Mouse (Mus musculus) forelimb bud, embryonic 11.5 days (tissue): ENCODE measurements around the gene Kremen1.

Experiments
- DNase-seq: peaks from one replicate; pipeline ENCODE4 v3.0.0-alpha.2; 2012; ENCODE audit warnings: low read depth, low spot score

Kremen1 gene

GRCm38 (mm10) chr11:5261508-5262392 is at the start of gene Kremen1:
TSS of gene Kremen1 (minus strand) at chr11:5261558.
- DNase-seq = peak; percentile 88

- DNase-seq = no peak
Measured at GRCm38 (mm10) chr11:5307024-5307905, 45.9 kb upstream of the Kremen1 start.

GRCm38 (mm10) chr11:5306017-5306416 is 44.7 kb upstream of the Kremen1 start:
- no peak for DNase-seq

- no peak for DNase-seq
Measured at GRCm38 (mm10) chr11:5304526-5304925, 43.2 kb upstream of the Kremen1 start.

GRCm38 (mm10) chr11:5298007-5298372 is 36.6 kb upstream of the Kremen1 start:
- peak; percentile 53 for DNase-seq

GRCm38 (mm10) chr11:5297148-5298006 is 36.0 kb upstream of the Kremen1 start:
- DNase-seq = peak; percentile 74

GRCm38 (mm10) chr11:5296576-5297115 is 35.3 kb upstream of the Kremen1 start:
- DNase-seq = no peak

GRCm38 (mm10) chr11:5294805-5295204 is 33.4 kb upstream of the Kremen1 start:
- DNase-seq = no peak

- DNase-seq = peak; percentile 80
Measured at GRCm38 (mm10) chr11:5290691-5291090, 29.3 kb upstream of the Kremen1 start.

- no peak for DNase-seq
Measured at GRCm38 (mm10) chr11:5289826-5290580, 28.6 kb upstream of the Kremen1 start.

- DNase-seq = no peak
Measured at GRCm38 (mm10) chr11:5283987-5284386, 22.6 kb upstream of the Kremen1 start.

- no peak for DNase-seq
Measured at GRCm38 (mm10) chr11:5280932-5281331, 19.6 kb upstream of the Kremen1 start.

- no peak for DNase-seq
Measured at GRCm38 (mm10) chr11:5278463-5278862, 17.1 kb upstream of the Kremen1 start.

- DNase-seq = no peak
Measured at GRCm38 (mm10) chr11:5277307-5277971, 16.1 kb upstream of the Kremen1 start.

GRCm38 (mm10) chr11:5275216-5275615 is 13.9 kb upstream of the Kremen1 start:
- DNase-seq = no peak

- no peak for DNase-seq
Measured at GRCm38 (mm10) chr11:5272536-5273234, 11.3 kb upstream of the Kremen1 start.

GRCm38 (mm10) chr11:5272066-5272360 is 10.7 kb upstream of the Kremen1 start:
- DNase-seq = no peak

- DNase-seq = no peak
Measured at GRCm38 (mm10) chr11:5271274-5272065, 10.1 kb upstream of the Kremen1 start.
